Comparison of ENCODE assay signal across 12 mouse cellular contexts in genomic region chr13:94874656-94875395, GRCm38 (mm10). TPM values are rescaled to one million over a fixed set of nuclear protein-coding genes. Genes with fewer than 3 reads are reported as not detected.
DNase-seq lines count a peak whose midpoint lies in the region; ATAC-seq and TF ChIP-seq lines count a peak whose summit lies in the region.
"Had no signal": no experiment of that assay in that cellular context is flagged by ENCODE, and none has a peak within 500 bp of the region (broad histone marks: within the 10 kb centered on the region; RNA-seq: fewer than 3 reads in every experiment).

No protein-coding gene starts in this region.

- H3K4me2 ChIP-seq in midbrain, postnatal 0 days (ENCODE audit: low read depth, low read length, poor library complexity, severe bottlenecking), result no peak overlapping the region
- 0 out of 2 replicates have a peak overlapping the region, but pooled peaks have one; percentile 13 for H3K4me2 ChIP-seq in forebrain, embryonic 14.5 days (ENCODE audit: low read length)
- H3K4me2 ChIP-seq in limb, embryonic 12.5 days, result peak overlapping the region; percentile 5; the same call in 1 of the 2 replicates

- no peaks in the 10 kb centered on the region for H3K36me3 ChIP-seq in midbrain, embryonic 10.5 days
- H3K36me3 ChIP-seq in midbrain, postnatal 0 days (ENCODE audit: insufficient read depth, low read length), result no peaks in the 10 kb centered on the region
- H3K36me3 ChIP-seq in forebrain, embryonic 14.5 days (ENCODE audit: control insufficient read depth, insufficient read depth, low read length), result no peaks in the 10 kb centered on the region
- no peaks in the 10 kb centered on the region for H3K36me3 ChIP-seq in limb, embryonic 12.5 days
- no peaks in the 10 kb centered on the region for H3K36me3 ChIP-seq in splenic B cell, adult 2 months (ENCODE audit: control insufficient read depth, insufficient read depth, low read length, poor library complexity, severe bottlenecking)

- no peak overlapping the region for H3K27ac ChIP-seq in midbrain, embryonic 10.5 days (replicated peaks)
- H3K27ac ChIP-seq in midbrain, postnatal 0 days (ENCODE audit: low read depth, low read length), result no peak overlapping the region
- H3K27ac ChIP-seq in forebrain, embryonic 14.5 days (ENCODE audit: low read depth, low read length), result no peak overlapping the region
- H3K27ac ChIP-seq in limb, embryonic 12.5 days, result no peak overlapping the region
- H3K27ac ChIP-seq in left cerebral cortex, adult 2 months, result no peak overlapping the region

- intact Hi-C loops in left cerebral cortex, adult 2 months (cut with DNase I), result loop anchor here (5.0 kb wide), 1 partner anchor 168 kb away; no protein-coding TSS in a partner anchor

- no peak; the same call in 1 of the 2 replicates for ATAC-seq in midbrain, postnatal 0 days (ENCODE audit: low FRiP score)
- ATAC-seq in forebrain, embryonic 14.5 days, result 0 out of 2 replicates have a peak, but pooled peaks have one; percentile 4
- no peak for ATAC-seq in limb, embryonic 12.5 days (ENCODE audit: insufficient number of reproducible peaks, insufficient read depth, low FRiP score, low TSS enrichment, low read depth)
- ATAC-seq: liver, postnatal 0 days had no signal

- TF ChIP-seq CTCF in midbrain, postnatal 0 days (IDR thresholded peaks at IDR 0.05), result no peak
- no peak for TF ChIP-seq CTCF in left cerebral cortex, adult 2 months (IDR thresholded peaks at IDR 0.05)

- WGBS in midbrain, embryonic 10.5 days, result under 1% methylated on average over 23 of the region's 23 CpGs
- 1% methylated on average over 23 of the region's 23 CpGs for WGBS in midbrain, postnatal 0 days
- 1% methylated on average over 22 of the region's 23 CpGs for WGBS in forebrain, embryonic 14.5 days
- 2% methylated on average over 23 of the region's 23 CpGs for WGBS in limb, embryonic 12.5 days

- H3K9ac ChIP-seq in midbrain, postnatal 0 days (replicated peaks; ENCODE audit: low read length, poor library complexity, severe bottlenecking), result no peak overlapping the region
- H3K9ac ChIP-seq in forebrain, embryonic 14.5 days (ENCODE audit: low read length), result no peak overlapping the region
- no peak overlapping the region for H3K9ac ChIP-seq in limb, embryonic 12.5 days (replicated peaks)
- H3K9ac ChIP-seq: liver, postnatal 0 days had no signal

- peaks cover 22% of the 10 kb centered on the region for H3K4me1 ChIP-seq in midbrain, embryonic 10.5 days
- H3K4me1 ChIP-seq in midbrain, postnatal 0 days (ENCODE audit: insufficient read depth, low read length), result no peaks in the 10 kb centered on the region
- no peaks in the 10 kb centered on the region for H3K4me1 ChIP-seq in forebrain, embryonic 14.5 days (ENCODE audit: control insufficient read depth, insufficient read depth, low read length)
- peaks cover 17% of the 10 kb centered on the region; the same call in 1 of the 2 replicates for H3K4me1 ChIP-seq in limb, embryonic 12.5 days (replicated peaks)

- H3K4me3 ChIP-seq in midbrain, embryonic 10.5 days, result peak overlapping the region; percentile 16; the same call in 1 of the 2 replicates
- H3K4me3 ChIP-seq in midbrain, postnatal 0 days (ENCODE audit: low read depth, low read length), result no peak overlapping the region
- peak overlapping the region; percentile 8; the same call in 1 of the 2 replicates for H3K4me3 ChIP-seq in forebrain, embryonic 14.5 days (ENCODE audit: low read depth, low read length)
- 0 out of 2 replicates have a peak overlapping the region, but pooled peaks have one; percentile 0 for H3K4me3 ChIP-seq in limb, embryonic 12.5 days (replicated peaks)
- no peak overlapping the region for H3K4me3 ChIP-seq in left cerebral cortex, adult 2 months

- no peaks in the 10 kb centered on the region for H3K9me3 ChIP-seq in midbrain, embryonic 10.5 days (replicated peaks)
- no peaks in the 10 kb centered on the region for H3K9me3 ChIP-seq in midbrain, postnatal 0 days (ENCODE audit: low read length)
- no peaks in the 10 kb centered on the region for H3K9me3 ChIP-seq in forebrain, embryonic 14.5 days (replicated peaks; ENCODE audit: control insufficient read depth, low read length)
- no peaks in the 10 kb centered on the region for H3K9me3 ChIP-seq in limb, embryonic 12.5 days

- DNase-seq in midbrain, embryonic 10.5 days (ENCODE audit: low spot score), result no peak
- DNase-seq in midbrain, postnatal 0 days (ENCODE audit: low spot score), result no peak
- DNase-seq in forebrain, embryonic 14.5 days (ENCODE audit: low spot score), result no peak
- DNase-seq in splenic B cell, adult 2 months (ENCODE audit: low read depth, low spot score), result peak; percentile 3
- DNase-seq in adrenal gland, postnatal 10 days, result no peak
- DNase-seq in left cerebral cortex, adult 2 months (ENCODE audit: extremely low spot score in 1 of 2, low spot score in 2 of 2), result no peak
- DNase-seq in adrenal gland, postnatal 36 days, result no peak
- DNase-seq: heart, postnatal 10 days; kidney, adult 9 months; layer of hippocampus, postnatal 36 days; liver, postnatal 0 days had no signal

- peaks cover 100% of the 10 kb centered on the region for H3K27me3 ChIP-seq in midbrain, embryonic 10.5 days (ENCODE audit: low read depth, poor library complexity, severe bottlenecking)
- H3K27me3 ChIP-seq in midbrain, postnatal 0 days (ENCODE audit: insufficient read depth, low read length), result peaks cover 55% of the 10 kb centered on the region
- peaks cover 70% of the 10 kb centered on the region for H3K27me3 ChIP-seq in forebrain, embryonic 14.5 days (replicated peaks; ENCODE audit: control insufficient read depth, insufficient read depth, low read length)
- H3K27me3 ChIP-seq in limb, embryonic 12.5 days, result peaks cover 76% of the 10 kb centered on the region
- H3K27me3 ChIP-seq in splenic B cell, adult 2 months (ENCODE audit: control insufficient read depth, insufficient read depth, low read length, poor library complexity, severe bottlenecking), result peaks cover 8% of the 10 kb centered on the region

RNA-seq across cellular contexts. Expression of gene Otp, which starts 0.6 kb away (rescaled TPM):
- 0.77 and 1.5 TPM in 2 replicates for polyA plus RNA-seq in midbrain, embryonic 10.5 days (2016; fragmentation: Nextera tagmentation; extraction: Ambion mirVana)
- total RNA-seq in midbrain, postnatal 0 days (2014; rRNA removed), result 3.3 and 5.0 TPM in 2 replicates
- 2.4 and 4.5 TPM in 2 replicates for polyA plus RNA-seq in midbrain, postnatal 0 days (2015; fragmentation: Nextera tagmentation; extraction: Ambion mirVana)
- 2.5 and 2.8 TPM in 2 replicates for polyA plus RNA-seq in forebrain, embryonic 14.5 days (2014; fragmentation: Nextera tagmentation; extraction: Ambion mirVana)
- not detected in 2 replicates for polyA plus RNA-seq in limb, embryonic 12.5 days (2016; fragmentation: Nextera tagmentation; extraction: Ambion mirVana)
- total RNA-seq in adrenal gland, postnatal 10 days (2021), result not detected
- total RNA-seq in left cerebral cortex, adult 2 months (2021), result under 1 TPM in 1 of 2 experiments, not detected in 1; 0.65 TPM
- not detected for total RNA-seq in adrenal gland, postnatal 36 days (2021)
- total RNA-seq: heart, postnatal 10 days had no signal
- polyA plus RNA-seq: liver, postnatal 0 days had no signal

Comparison
In these comparisons a context has a peak if more than half of its experiments do, and no peak if none do; other contexts are left out.
1. H3K4me3 ChIP-seq: peak in midbrain, embryonic 10.5 days (single experiment), forebrain, embryonic 14.5 days (single experiment) and limb, embryonic 12.5 days (single experiment); none in midbrain, postnatal 0 days (single experiment) and left cerebral cortex, adult 2 months (single experiment).